Mouse (Mus musculus) testis, postnatal 14 days (tissue): ENCODE results near the gene Col1a1.
"Not testable (repeated sequence)": the region's sequence is repeated elsewhere in the genome, so short reads cannot be mapped to it uniquely, and the experiment has no call there.

Experiments
- DNase-seq: peaks from one replicate; pipeline ENCODE4 v3.0.0; 2021; ENCODE audit warnings: low spot score

Col1a1 gene

DNA sequence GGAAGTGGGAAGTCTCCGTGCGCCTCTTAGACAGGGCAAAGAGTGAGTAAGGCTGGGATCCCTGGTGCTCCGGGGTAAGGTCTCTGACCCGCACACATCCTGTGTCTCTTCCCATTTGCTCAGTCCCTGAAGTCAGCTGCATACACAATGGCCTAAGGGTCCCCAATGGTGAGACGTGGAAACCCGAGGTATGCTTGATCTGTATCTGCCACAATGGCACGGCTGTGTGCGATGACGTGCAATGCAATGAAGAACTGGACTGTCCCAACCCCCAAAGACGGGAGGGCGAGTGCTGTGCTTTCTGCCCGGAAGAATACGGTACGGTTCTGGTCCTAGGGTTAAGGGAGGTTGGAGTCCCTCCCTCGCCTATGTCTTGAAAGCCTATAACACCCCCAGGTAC, 1.8 kb downstream of the Col1a1 start:
- DNase-seq = no peak

DNA sequence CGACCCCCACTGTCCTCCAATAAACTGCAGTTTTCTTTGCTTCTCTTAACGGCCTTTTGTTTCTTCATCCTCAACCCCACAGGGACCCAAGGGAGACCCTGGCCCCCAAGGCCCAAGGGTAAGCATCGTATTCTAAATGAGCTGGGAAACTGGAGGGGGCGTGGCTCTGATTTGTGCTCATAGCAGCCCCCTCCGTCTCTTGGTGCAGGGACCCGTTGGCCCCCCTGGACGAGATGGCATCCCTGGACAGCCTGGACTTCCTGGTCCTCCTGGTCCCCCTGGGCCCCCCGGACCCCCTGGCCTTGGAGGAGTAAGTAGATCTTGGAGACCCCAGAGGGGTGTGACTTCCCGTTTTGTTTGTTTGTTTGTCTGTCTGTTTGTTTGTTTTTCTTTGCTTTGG, 2.3 kb downstream of the Col1a1 start:
- no peak for DNase-seq

DNA sequence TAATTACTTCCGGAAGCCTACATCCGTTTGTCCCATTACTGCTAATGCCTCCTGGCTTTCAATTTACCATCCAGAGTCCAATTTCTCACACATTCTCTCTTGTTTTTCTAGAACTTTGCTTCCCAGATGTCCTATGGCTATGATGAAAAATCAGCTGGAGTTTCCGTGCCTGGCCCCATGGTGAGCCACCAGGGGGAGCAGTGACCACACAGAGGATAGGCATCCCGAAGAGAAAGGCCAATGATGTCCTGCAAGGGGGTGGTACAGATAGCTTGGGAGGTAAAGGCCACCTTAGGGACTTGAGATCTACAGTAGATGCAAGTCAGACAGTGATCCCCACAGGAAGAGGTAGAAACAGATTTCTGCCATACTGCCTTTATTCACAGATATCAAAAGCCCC, 3.3 kb downstream of the Col1a1 start:
- DNase-seq = no peak

DNA sequence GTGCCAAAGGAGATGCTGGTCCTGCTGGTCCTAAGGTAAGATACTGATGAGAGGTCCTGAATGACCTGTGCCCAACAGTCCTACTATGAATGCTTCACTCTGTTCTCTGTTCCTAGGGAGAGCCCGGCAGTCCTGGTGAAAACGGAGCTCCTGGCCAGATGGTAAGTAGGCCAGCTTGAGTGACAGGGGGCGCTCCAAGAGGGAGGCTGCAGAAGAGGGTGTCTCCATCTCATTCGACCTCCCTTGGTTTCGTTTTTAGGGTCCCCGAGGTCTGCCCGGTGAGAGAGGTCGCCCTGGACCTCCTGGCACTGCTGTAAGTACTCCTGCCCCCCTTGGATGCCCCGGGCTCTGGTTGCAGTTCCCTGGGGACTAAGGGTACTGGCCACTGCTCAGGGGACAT, 5.1 kb downstream of the Col1a1 start:
- no peak for DNase-seq

DNA sequence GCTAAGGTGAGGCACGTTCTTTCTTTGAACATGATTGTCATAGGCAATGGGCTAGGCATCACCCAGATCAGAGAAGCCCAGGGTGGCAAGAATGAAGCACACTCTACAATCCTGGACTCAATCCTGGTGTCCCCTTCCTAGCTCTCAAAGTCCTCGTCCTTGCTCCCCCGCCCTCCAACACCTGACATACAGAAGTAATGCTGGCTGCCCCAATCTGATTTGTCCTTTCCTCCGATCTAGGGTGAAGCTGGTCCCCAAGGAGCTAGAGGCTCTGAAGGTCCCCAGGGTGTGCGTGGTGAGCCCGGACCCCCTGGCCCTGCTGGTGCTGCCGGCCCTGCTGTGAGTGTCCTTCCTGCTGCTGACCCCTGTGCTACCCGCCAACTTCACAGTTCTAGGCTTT, 5.8 kb downstream of the Col1a1 start:
- DNase-seq = no peak

DNA sequence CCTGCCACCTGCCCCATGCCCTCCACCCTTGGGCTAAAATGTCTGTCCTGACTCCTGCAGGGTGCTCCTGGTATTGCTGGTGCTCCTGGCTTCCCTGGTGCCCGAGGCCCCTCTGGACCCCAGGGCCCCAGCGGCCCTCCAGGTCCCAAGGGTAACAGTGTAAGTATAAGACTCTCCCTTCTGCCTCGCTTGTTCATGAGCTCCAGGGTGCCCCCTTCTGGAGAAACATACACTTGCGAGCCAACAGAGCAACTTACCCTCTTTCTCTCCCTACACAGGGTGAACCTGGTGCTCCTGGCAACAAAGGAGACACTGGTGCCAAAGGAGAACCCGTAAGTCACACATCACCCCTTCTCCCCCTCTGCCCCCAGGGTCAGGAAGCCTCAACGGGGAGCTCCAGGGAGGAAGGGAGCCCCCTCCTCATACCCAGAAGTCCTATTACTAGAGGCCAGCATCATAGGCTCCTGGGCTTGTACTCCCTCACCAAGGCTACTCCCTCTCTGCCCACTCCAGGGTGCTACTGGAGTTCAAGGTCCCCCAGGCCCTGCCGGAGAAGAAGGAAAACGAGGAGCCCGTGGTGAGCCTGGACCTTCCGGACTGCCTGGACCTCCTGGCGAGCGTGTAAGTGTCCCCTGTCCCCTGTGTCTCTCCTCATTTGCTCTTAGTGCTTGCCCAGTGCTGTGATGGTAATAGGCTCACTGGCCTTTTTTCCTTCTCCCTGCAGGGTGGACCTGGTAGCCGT, 6.4 kb downstream of the Col1a1 start:
- DNase-seq = no peak

DNA sequence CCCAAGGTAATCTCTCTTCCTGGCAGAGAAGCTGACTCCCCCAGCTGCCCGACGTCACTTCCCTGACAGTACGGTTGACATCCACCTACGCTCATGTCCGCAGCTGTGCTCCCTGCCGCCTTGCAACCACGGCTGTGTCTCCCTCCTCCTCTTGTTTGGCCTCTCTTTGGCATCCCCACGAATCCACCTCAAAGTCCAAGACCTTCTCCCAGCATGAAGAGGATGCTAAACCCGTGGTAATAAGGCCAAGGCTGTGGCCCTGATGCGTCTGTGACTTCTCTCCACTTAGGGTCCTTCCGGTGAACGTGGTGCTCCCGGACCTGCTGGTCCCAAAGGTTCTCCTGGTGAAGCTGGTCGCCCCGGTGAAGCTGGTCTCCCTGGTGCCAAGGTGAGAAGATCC, 7.0 kb downstream of the Col1a1 start:
- DNase-seq = no peak

DNA sequence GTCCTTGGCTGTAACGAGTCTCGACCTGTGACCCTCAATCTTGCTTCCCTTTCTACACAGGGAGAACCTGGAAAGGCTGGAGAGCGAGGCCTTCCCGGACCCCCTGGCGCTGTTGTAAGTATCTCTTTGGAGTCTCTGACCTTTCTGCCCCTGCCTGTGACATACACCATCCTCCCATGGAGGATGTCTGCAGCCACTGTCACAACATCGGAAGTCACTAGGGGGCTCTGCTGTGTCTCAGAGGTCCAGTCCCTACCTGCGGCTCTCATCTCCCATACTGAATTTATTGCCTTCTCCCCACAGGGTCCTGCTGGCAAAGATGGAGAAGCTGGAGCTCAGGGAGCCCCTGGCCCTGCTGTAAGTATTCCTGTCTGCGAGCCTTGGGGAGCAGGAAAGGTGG, 8.3 kb downstream of the Col1a1 start:
- DNase-seq = no peak

DNA sequence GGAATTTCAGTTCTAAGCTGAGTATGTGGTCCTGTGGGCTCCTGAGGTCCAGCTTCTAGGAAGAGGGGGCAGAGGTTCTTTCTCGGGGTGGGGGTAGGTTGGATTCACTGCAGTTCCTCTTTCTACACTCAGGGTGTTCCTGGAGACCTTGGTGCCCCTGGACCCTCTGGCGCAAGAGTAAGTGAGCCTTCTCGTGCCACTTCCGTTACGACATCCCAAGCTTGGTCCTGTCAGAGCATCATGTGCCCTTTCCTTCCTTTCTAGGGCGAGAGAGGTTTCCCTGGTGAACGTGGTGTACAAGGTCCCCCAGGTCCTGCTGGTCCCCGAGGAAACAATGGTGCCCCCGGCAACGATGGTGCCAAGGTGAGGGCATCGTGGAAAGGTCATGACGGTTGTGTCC, 9.2 kb downstream of the Col1a1 start:
- DNase-seq = no peak

DNA sequence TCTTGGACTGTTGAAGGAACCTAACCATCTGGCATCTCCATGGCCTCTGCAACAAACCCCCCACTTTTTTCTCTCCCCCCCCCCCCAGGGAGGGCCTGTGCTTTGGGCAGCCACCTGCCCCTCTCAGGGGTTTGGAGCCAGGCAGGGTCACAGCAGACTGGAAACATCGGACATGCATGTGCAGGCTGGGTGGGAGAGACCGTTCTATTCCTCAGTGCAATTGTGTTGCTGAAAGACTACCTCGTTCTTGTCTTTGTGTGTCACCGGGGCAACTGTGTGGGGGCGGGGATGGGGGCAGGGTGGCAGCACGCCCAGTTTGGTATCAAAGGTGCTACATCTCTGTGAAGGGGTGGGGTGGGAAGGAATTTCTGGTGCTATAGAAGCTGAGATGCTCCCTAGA, 16.1 kb downstream of the Col1a1 start:
- DNase-seq = no peak

DNA sequence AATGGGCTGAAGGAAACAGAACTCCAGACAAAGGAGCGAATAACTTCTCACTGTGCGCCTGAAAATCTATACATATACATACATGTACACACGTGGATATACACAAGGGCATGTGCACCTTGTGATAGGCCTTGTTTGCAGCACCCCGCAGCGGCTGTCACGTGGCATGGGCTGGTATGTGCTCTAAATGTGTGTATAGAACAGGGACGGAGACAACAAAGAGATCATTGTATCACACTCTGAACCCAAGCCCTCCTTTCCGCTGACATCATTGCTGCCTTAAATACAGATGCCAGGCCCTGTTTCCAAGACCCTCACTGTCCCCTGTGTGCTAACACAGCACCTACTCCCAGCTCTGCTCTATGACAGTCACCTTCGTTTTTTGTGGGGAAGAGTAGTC, 19.1 kb downstream of the Col1a1 start:
- no peak for DNase-seq

DNA sequence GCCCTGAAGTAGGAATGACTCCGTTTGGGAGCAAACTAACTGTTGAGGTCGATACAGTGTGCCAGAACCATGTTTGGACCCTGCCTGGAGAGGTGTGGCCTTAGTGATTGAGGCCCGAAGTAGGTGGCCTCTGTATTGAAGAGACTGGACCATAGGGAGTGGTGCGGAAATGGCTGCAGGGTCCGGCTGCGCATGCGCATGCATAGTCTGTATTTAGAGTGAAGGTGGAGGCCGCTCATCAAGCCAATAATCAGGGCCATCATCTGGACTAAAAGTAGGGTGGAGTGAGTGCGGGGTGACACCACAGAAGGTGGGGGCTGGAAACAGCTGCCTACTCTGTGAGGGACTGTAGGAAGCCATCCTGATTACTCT, 21.7 kb downstream of the Col1a1 start:
- DNase-seq = peak; percentile 56

DNA sequence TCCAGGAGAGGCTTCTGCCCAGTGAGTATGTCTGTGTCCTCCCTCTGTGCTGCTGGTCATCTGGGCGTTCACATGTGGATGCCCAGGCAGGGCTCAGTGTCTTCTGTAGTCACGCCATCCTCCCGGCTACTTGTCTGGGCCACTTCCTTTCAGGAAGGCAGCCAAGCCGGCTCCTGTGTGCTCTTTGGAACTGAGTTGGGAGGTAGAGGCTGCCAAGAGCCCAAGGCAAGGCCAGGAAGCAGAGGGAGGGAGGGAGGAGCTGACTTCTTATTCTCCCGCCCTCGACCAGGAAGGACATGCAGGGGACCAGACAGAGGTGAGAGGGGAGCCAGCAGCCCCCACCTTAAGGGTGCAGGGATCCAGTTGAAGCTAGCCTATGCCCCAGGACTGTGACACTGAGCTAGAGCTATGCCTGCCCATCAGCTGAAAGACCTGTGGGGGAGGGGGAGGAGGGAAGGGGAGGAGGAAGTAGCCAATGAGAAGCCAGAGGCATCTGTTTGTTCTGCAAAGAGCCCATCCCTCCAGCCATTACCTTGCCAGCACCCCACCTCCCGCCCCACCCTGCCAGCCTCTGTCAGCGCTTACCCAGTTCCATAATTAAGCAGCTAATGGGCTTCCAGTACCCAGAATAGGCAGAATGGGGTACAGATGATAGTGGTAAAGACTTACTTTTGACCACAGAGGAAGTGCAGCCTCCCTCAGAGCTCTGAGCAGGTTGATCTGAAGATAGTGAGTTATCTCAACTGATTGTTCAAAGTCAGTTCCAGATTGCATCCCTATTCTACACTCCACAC, 22.2 kb downstream of the Col1a1 start:
- DNase-seq = peak; percentile 59

DNA sequence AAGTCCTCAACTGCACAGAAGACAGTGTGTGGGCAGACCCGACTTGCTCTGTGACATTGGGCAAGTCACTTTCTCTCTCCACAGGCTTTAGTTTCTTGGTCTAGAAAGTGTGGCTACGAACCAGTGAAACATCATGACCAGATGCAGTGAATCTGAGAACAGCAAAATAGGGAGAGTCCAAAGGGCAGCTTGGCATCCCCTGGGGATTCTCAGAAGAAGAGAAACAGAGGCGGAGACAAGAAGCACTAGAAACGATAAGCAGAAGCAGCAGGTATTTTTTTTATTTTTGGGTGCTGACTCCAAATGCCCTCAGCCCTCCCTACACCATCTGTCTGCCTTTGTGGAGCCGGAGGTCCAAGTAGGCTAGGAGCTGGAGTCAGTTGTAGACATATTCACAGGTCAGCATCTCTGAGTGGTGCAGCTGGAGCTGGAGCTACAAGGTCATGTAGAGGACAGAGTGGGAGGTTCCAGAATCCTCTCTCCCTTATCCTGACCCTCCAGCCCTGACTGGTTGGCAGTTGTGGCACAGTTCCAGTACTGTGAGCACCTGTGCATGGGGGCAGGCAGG, 26.6 kb downstream of the Col1a1 start:
- DNase-seq = no peak

DNA sequence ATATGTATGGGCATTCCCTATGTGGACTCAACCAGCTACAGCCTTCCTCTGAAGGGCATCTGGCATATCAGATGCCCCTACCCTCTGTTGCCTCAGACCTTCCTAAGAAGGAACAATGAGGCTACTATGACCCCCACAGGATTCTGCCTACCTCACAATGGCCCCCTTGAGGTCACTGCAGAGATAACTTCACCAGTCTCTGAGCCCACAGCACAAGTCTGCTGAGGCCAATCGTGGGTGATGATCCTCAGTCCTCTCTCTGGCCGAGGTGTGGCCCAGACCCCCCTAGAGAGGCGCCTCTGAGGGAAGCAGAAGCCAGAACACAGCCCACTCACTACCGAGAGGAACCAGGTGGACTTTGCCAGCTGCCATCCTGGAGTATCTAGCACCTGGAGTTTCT, 31.4 kb downstream of the Col1a1 start, which contains the start of gene Hils1:
Gene Hils1, plus strand, starts transcription at position 175 of the 400 bp plus-strand sequence.
- no peak for DNase-seq

DNA sequence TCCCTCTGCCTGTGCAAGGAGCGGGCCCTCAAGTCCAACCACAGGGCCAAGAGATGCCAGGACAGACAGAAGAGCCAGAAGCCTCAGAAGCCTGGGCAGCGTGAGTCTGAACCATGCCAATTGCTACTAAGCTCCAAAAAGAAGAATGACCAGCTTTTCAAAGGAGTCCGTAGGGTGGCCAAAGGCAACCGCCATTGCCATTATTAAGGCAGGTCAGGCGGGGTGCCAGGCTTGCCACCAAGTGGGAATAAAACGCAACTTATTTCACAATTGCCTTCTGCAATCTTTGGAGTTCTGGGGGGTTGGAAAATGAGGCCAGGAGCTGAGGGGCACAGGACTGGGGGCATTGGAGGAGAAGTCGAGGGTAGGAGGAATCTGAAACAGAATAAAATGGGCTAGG, 32.2 kb downstream of the Col1a1 start:
- DNase-seq = no peak

DNA sequence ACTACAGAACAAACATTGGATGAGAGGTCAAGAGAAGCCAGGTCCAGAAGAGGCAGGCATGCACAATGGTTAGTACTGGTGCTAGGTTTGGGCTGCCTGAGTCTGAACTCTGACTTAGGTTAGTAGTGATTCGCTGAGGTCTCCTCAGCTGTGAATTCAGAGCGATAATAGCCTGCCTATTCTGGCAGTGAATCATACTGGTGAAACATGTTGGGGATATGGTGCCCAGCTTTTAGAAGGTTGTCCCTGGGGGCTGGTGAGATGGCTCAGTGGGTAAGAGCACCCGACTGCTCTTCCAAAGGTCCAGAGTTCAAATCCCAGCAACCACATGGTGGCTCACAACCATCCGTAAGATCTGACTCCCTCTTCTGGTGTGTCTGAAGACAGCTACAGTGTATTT, 33.7 kb downstream of the Col1a1 start:
- not testable (repeated sequence) for DNase-seq

DNA sequence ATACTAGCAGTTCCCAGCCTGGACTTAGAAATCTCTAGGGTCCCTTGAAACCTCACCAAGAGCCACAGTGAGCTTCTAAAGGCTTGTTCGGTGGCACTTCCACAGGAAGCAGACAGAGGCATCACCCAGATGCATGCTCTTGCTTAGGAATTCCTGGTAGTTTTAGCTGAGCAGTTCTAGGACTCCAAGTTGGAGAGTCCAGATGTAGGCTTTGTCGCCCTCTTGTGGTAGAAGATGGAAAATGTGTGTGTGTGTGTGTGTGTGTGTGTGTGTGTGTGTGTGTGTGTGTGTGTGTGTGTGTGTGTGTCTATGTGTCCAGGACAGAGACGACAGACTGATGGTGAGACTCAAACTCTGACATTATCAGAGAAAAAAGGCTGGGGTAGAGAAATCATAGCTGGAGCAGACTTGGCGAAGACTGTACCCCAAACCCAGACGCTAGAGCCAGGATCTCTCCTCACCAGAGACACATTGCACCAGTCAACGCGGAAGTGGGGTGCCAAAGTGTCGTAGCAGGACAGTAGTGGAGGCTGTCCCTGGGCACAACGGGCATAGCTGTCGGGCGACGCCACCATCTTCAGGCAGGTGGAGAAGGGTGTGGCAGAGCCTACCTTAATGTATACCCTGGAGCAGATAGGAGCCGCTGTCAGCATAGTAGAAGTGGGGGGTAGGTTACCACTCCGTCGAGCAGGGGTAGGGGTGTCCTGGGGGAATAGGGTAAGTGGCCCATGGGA, 34.4 kb downstream of the Col1a1 start:
- no peak for DNase-seq

DNA sequence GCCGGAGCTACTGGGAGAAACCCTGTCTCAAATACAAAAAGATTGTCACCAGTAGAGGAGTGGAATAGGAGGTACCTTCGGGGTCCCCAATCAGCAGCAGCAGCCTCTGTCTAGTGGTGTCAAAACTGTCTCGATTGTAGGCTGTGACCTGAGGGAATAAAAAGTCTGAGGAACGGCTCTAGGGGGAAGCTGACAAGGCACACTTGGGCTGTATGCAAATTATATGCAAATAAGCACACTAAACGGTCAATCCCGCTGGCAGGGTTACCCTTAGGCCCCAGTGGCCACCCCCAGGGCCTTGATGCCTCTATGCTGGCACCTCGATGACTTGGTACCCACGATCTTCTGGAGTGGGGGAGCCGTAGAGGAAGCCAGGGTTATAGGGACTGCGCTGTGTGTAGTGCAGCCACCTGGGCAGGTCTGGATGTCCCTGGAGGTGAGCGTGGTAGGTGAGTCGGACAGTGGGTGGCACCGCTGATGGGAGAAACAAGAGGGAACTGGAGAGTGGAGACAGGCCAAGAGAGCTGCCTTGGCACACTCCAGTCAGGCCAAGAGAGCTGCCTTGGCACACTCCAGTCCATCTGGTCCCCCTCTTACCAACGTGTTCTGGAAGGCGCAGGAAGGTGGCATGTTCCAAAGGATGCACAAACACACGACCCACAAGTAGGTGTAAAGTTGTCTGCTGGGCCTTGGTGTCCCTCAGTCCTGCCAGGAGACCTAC, 36.0 kb downstream of the Col1a1 start:
- no peak for DNase-seq

DNA sequence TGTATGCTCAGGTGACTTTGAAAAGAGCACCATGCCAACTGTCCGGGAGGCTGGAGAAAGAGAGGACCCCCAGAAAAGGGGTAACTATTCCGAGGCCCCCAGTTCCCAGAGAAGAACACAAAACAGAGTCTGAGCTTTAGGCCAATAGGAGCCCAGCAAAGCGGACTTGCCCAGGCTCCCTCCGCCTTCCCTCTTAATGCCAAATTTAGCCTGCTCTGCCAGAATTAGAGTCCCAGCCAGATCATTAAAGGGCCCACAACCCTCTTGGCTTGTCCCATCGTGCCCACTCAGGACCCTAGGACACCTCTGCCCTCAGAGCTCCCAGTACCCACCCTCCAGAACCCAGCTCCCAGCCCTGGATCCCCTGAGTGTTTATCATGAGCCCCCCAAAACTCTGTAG, 36.9 kb downstream of the Col1a1 start:
- DNase-seq = no peak

DNA sequence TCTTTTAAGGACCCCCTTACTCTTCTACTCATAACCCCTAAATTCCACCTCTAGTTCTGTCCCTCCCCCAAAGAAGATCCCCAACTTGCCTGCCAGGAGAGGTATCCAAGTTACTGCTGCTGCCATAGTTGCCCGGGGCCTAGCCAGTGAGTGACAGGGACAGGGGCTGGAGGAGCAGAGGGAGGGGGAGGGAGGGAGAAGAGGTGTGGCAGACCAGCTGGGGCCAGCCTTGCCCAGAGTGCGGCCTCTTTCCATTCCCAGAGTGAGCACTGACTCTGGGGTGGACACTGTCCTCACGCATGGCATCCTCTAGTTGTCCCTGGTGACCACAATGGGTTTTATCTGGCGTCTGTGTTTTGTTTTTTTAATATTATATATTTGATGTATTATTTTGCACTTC, 37.3 kb downstream of the Col1a1 start:
- no peak for DNase-seq

DNA sequence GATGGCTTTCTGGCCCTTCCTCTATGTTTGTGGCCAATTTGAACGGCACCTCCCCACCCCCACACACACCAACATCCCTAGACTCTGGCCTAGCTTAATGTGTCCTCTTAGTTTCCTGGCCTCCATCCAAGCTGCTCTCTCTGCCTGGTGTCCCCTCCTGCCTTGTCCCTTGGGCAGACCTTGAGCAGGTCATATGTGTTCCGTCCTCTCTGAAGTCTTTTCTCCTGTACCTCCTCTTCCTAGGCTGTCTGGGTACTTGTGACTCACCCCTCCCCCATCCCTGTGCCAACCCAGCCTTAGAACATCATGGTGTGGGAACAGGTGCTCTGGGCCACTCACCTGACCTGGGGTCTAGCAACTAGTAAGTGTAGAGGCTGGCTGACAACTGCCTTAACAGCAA, 38.9 kb downstream of the Col1a1 start:
- DNase-seq = no peak
